Mouse (Mus musculus): Measurements from ENCODE around the gene Ros1. TPM values are rescaled to one million over a fixed set of nuclear protein-coding genes. Genes with fewer than 3 reads are reported as not detected.

Ros1 gene
- not detected in 2 replicates for polyA plus RNA-seq (2014; fragmentation: Nextera tagmentation; extraction: Ambion mirVana)

DNA sequence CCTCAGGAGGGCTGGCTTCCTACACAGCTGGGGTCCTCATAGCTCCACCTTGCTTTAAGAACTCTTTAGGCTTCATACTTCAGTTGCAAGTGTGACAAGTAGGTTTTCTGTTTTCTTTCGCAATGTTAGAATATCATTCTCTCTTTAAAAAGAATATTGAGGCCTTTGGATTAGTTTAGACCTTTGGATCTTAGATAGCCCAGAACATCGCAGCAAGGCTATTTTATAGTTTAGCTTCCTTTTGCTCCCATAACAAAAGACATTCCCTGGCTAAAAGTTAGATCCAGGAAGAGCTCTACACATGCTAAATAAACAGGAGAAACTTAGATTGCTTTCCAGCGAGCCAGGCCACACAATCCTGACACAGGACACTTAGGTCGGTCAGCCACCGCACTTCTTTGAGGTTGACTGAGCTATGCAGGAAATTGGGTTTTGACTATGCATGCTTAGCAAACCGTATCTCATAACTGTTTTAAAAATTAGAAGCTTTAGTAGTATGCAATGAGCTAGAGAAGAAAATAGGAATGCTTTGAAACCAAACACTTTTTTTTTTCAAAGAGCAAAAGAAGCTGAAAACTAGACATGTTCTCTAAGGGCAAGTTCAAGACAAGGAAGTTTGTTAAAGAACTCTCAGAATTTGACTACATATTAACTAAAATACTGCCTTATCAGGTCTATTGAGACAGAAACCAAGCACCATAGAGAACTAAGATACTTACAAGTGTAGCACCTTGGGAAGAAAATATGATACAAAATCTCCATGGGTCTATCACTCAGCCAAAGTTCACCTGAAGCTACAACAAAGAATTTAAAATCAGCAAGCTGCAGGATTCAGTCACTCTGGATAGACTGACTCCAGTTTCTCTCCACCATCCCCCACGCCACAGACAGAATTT lies at the start of gene Ros1:
Gene Ros1 (minus strand): TSS at position 288 of the 896 bp plus-strand sequence.
- 89% methylated on average over 7 of the region's 7 CpGs for WGBS

DNA sequence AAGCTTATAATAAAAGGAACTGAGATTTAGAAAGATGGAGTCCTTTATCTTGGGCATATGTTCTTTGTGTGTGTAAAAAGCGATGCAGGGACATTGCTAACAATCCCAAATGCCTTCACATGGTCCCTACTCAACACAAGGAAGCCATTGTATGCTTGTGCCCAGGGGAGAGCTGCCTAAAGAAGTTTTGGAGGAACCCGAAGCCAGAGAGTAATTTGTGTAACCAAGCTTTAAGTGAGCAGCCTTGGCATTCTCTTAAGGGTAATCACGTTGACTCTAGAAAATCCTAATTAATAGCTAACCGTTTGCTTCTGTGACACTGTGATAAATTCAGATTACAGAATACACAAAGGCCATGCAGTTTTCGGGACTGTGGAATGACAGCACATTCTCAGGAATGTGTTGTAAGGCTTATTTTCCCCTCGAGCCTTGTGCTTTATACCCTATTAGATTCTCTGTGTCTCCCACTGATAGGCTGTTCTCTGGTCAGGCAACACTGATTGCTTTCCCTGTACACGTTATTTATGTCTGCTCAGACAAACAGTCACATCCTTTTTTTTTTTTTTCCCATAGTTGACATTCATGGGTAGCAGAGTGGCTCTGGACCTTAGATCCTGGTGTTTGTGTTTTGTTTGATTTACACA lies 47.8 kb upstream of the Ros1 start:
- no peak overlapping the region for H3K4me2 ChIP-seq (ENCODE audit: low read length)
- no peak overlapping the region for H3K4me3 ChIP-seq (ENCODE audit: low read depth, low read length)
- H3K27ac ChIP-seq (ENCODE audit: low read depth, low read length): no peak overlapping the region
- 0 out of 2 replicates have a peak, but pooled peaks cover 2% of the 10 kb centered on the region for H3K4me1 ChIP-seq (ENCODE audit: control insufficient read depth, insufficient read depth, low read length)
- no peak overlapping the region for H3K9ac ChIP-seq (ENCODE audit: low read length)
- no peaks in the 10 kb centered on the region for H3K36me3 ChIP-seq (ENCODE audit: control insufficient read depth, insufficient read depth, low read length)
- no peaks in the 10 kb centered on the region for H3K9me3 ChIP-seq (replicated peaks; ENCODE audit: control insufficient read depth, low read length)
- ATAC-seq (peak; percentile 61), DNase-seq (ENCODE audit: low spot score) (peak; percentile 64)
- 14% methylated on average over 7 of the region's 7 CpGs for WGBS
- H3K27me3 ChIP-seq (replicated peaks; ENCODE audit: control insufficient read depth, insufficient read depth, low read length): no peaks in the 10 kb centered on the region

More for the DNA sequence above, at the start of gene Ros1:
- Histone ChIP-seq H3K4me2 (ENCODE audit: low read length) (no peak within 1 kb of the TSS), H3K9ac (ENCODE audit: low read length) (no peak within 1 kb of the TSS), H3K9me3 (replicated peaks; ENCODE audit: control insufficient read depth, low read length) (no peaks in the 10 kb centered on the region), H3K27me3 (replicated peaks; ENCODE audit: control insufficient read depth, insufficient read depth, low read length) (no peaks in the 10 kb centered on the region), H3K4me1 (ENCODE audit: control insufficient read depth, insufficient read depth, low read length) (no peaks in the 10 kb centered on the region), H3K36me3 (ENCODE audit: control insufficient read depth, insufficient read depth, low read length) (no peaks in the 10 kb centered on the region), H3K4me3 (ENCODE audit: low read depth, low read length) (no peak within 1 kb of the TSS), H3K27ac (ENCODE audit: low read depth, low read length) (no peak within 1 kb of the TSS)
- no peak for ATAC-seq
- DNase-seq (ENCODE audit: low spot score): no peak

DNA sequence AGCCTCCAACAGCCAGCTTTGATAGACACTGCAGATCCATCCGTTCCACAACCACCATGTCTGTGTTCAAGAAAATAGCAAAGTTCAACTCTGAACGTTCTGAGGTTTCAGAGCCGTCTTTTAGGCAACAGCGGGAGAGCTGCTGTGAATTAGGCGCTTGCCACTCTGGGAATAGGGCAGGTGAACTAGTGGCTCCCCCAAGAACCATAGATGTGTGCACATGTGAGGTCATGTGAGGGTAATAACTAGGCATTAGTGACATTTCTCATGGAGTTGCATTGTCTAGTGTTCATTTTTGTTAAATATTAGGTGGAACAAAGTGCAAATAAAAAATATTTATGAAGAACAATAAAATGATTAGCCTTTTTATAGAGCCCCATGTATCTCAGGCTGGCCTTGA lies 47.0 kb upstream of the Ros1 start:
- DNase-seq (ENCODE audit: low spot score): no peak
- Histone ChIP-seq H3K36me3 (ENCODE audit: control insufficient read depth, insufficient read depth, low read length) (no peaks in the 10 kb centered on the region), H3K27me3 (replicated peaks; ENCODE audit: control insufficient read depth, insufficient read depth, low read length) (no peaks in the 10 kb centered on the region), H3K4me2 (ENCODE audit: low read length) (no peak overlapping the region), H3K9me3 (replicated peaks; ENCODE audit: control insufficient read depth, low read length) (no peaks in the 10 kb centered on the region), H3K4me3 (ENCODE audit: low read depth, low read length) (no peak overlapping the region), H3K27ac (ENCODE audit: low read depth, low read length) (no peak overlapping the region), H3K4me1 (ENCODE audit: control insufficient read depth, insufficient read depth, low read length) (0 out of 2 replicates have a peak, but pooled peaks cover 2% of the 10 kb centered on the region), H3K9ac (ENCODE audit: low read length) (no peak overlapping the region)
- no peak for ATAC-seq
- 89% methylated on average over 5 of the region's 5 CpGs for WGBS

DNA sequence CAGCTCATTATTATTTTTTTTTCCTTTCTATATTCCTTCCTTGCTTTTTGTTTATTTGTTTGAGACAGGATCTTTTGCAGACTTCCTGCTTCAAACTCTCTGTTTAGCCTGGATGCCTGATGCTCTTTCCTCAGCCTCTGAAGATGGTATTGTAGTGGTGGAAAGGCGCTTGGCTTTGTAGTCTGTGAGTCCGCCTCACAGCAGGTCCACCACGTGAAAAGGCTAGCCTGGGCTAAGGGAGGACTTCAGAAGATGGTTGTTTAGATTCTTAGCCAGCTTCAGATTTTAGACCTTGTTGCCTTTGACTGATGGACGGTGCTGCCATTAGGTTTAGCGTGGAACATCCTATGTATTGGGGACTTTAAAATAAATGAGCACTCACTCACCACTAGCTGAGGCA lies 40.4 kb upstream of the Ros1 start:
- Histone ChIP-seq H3K27me3 (replicated peaks; ENCODE audit: control insufficient read depth, insufficient read depth, low read length) (no peaks in the 10 kb centered on the region), H3K9ac (ENCODE audit: low read length) (no peak overlapping the region), H3K4me2 (ENCODE audit: low read length) (peak overlapping the region; percentile 78; the same call in 1 of the 2 replicates), H3K27ac (ENCODE audit: low read depth, low read length) (no peak overlapping the region), H3K9me3 (replicated peaks; ENCODE audit: control insufficient read depth, low read length) (no peaks in the 10 kb centered on the region), H3K4me1 (ENCODE audit: control insufficient read depth, insufficient read depth, low read length) (peaks cover 6% of the 10 kb centered on the region), H3K36me3 (ENCODE audit: control insufficient read depth, insufficient read depth, low read length) (no peaks in the 10 kb centered on the region), H3K4me3 (ENCODE audit: low read depth, low read length) (no peak overlapping the region)
- ATAC-seq: no peak
- 81% methylated on average over 5 of the region's 5 CpGs for WGBS
- no peak for DNase-seq (ENCODE audit: low spot score)

DNA sequence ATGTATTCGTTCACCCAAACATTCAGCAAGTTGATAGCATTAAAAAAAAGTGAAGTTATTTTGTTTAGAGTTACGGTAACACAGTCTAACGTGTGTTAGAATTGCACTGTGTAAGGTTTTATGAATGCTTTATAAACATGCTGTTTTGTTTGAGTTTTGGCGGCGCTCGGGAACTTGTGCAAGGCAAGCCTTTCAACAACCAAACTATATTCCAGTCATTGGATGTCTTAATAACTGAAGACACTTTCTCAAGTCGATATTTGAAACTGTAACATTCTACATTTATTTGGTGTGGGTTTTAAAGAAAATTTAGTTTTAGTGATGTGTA lies 39.6 kb upstream of the Ros1 start:
- Histone ChIP-seq H3K9me3 (replicated peaks; ENCODE audit: control insufficient read depth, low read length) (no peaks in the 10 kb centered on the region), H3K4me3 (ENCODE audit: low read depth, low read length) (peak overlapping the region; percentile 73), H3K9ac (ENCODE audit: low read length) (peak overlapping the region; percentile 87), H3K27ac (ENCODE audit: low read depth, low read length) (0 out of 2 replicates have a peak overlapping the region, but pooled peaks have one; percentile 76), H3K4me1 (ENCODE audit: control insufficient read depth, insufficient read depth, low read length) (peaks cover 6% of the 10 kb centered on the region), H3K36me3 (ENCODE audit: control insufficient read depth, insufficient read depth, low read length) (no peaks in the 10 kb centered on the region), H3K4me2 (ENCODE audit: low read length) (peak overlapping the region; percentile 78), H3K27me3 (replicated peaks; ENCODE audit: control insufficient read depth, insufficient read depth, low read length) (no peaks in the 10 kb centered on the region)
- DNase-seq (ENCODE audit: low spot score) (no peak), ATAC-seq (no peak)
- 1% methylated on average over 7 of the region's 7 CpGs for WGBS

DNA sequence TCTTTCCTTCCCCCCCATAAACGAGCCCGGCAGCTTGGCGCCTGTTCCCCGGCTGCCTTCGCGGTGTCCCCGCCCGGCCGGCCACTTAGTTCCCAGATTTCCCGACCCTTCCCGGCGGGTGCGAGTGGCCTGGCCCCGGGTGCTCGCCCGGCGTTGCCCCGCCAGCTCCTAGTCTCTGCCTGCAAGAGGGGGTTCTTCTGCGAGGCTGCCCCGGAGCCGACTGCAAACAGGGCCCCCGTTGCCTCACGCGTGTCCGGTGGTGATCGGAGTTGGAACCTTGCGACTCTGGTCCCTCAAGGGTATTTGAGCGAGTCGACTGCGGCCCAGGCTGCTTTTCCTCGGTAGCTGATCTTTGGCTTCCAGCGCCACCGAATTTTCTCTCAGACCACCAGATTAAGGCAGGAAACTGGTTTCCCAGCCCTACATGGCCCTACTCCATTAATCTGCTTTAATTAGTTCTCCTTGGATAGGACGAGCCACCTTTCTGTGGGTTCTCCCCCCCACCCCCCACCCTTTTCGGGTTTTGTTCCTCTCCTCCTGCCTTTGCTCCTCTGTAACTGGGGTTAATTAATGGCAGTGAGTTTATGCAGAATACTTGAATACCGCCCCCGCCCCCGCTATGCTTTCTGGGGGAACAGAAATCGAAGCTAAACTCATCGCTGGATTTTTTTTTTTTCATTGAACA lies 39.1 kb upstream of the Ros1 start:
- Histone ChIP-seq H3K36me3 (ENCODE audit: control insufficient read depth, insufficient read depth, low read length) (no peaks in the 10 kb centered on the region), H3K9ac (ENCODE audit: low read length) (peak overlapping the region; percentile 87), H3K4me2 (ENCODE audit: low read length) (peak overlapping the region; percentile 78), H3K9me3 (replicated peaks; ENCODE audit: control insufficient read depth, low read length) (no peaks in the 10 kb centered on the region), H3K27me3 (replicated peaks; ENCODE audit: control insufficient read depth, insufficient read depth, low read length) (no peaks in the 10 kb centered on the region), H3K4me1 (ENCODE audit: control insufficient read depth, insufficient read depth, low read length) (peaks cover 6% of the 10 kb centered on the region), H3K27ac (ENCODE audit: low read depth, low read length) (peak overlapping the region; percentile 76), H3K4me3 (ENCODE audit: low read depth, low read length) (peak overlapping the region; percentile 73)
- peak; percentile 60 for ATAC-seq
- DNase-seq (ENCODE audit: low spot score): peak; percentile 57
- WGBS: under 1% methylated on average over 38 of the region's 40 CpGs

DNA sequence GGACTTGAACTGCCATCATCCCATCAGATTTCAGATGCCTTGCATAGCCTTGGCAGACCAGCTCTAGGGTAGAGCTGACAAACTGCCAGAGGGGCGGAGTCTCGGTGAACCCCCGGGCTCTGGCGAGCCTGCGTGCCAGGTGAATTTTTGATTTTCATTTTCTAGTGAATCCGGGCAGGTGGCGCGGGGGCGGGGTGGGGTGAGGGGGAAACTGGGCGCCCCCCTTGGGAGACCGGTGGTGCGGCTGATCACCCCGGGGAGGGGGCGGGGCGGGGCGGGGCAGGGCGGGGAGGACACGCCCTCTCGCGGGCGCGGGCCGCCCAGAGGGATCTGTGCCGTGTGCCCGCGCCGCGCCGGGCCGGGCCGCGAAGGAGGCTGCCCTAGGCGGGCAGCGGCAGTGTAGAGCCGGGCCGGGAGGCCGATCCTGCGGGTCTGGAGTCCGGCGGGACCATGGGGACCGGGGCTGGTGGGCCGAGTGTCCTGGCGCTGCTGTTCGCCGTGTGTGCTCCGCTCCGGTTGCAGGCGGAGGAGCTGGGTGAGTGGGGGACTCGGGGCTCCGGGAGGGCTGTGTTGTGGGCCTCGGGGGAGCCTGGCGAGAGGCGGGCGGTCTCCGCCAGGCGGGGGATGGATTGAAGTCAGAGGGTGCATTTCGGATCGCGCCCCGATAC lies 38.4 kb upstream of the Ros1 start, which contains the start of gene Dcbld1:
Gene Dcbld1 (plus strand): TSS at position 319 of the 668 bp plus-strand sequence.
- WGBS: under 1% methylated on average over 48 of the region's 60 CpGs
- DNase-seq (ENCODE audit: low spot score) (peak; percentile 78), ATAC-seq (peak; percentile 95)
- H3K27me3 ChIP-seq (replicated peaks; ENCODE audit: control insufficient read depth, insufficient read depth, low read length): no peaks in the 10 kb centered on the region
- H3K27ac ChIP-seq (ENCODE audit: low read depth, low read length): peak within 1 kb of the TSS; percentile 76
- H3K4me2 ChIP-seq (ENCODE audit: low read length): peak within 1 kb of the TSS; percentile 78
- H3K9ac ChIP-seq (ENCODE audit: low read length): peak within 1 kb of the TSS; percentile 87
- no peaks in the 10 kb centered on the region for H3K36me3 ChIP-seq (ENCODE audit: control insufficient read depth, insufficient read depth, low read length)
- H3K4me1 ChIP-seq (ENCODE audit: control insufficient read depth, insufficient read depth, low read length): peaks cover 6% of the 10 kb centered on the region
- no peaks in the 10 kb centered on the region for H3K9me3 ChIP-seq (replicated peaks; ENCODE audit: control insufficient read depth, low read length)
- H3K4me3 ChIP-seq (ENCODE audit: low read depth, low read length): peak within 1 kb of the TSS; percentile 73

All from forebrain, embryonic 14.5 days (tissue).